Mouse (Mus musculus) testis, postnatal 14 days (tissue): Measurements from ENCODE around the gene Hist1h4j.

Experiments
- DNase-seq: peaks from one replicate; pipeline ENCODE4 v3.0.0; 2021; ENCODE audit warnings: low spot score

Hist1h4j gene

DNA sequence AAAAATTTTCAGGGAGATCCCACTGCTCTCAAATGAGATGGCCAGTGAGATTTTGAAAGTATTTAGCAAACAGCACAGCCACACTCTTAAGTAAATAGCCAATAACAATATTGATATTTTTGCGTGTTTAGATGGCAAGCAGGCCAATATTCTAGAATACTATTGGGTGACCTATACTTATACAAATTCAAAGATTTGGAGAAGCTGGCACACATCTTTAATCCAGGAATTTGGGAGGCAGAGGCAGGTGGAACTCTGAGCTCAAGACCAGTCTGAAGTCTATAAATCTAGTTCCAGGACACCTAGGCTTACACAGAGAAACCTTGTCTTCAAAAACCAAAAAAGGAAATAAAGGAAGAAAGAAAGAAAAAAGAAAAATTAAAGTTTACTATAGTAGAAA lies 46.8 kb downstream of the Hist1h4j start:
- DNase-seq = no peak

DNA sequence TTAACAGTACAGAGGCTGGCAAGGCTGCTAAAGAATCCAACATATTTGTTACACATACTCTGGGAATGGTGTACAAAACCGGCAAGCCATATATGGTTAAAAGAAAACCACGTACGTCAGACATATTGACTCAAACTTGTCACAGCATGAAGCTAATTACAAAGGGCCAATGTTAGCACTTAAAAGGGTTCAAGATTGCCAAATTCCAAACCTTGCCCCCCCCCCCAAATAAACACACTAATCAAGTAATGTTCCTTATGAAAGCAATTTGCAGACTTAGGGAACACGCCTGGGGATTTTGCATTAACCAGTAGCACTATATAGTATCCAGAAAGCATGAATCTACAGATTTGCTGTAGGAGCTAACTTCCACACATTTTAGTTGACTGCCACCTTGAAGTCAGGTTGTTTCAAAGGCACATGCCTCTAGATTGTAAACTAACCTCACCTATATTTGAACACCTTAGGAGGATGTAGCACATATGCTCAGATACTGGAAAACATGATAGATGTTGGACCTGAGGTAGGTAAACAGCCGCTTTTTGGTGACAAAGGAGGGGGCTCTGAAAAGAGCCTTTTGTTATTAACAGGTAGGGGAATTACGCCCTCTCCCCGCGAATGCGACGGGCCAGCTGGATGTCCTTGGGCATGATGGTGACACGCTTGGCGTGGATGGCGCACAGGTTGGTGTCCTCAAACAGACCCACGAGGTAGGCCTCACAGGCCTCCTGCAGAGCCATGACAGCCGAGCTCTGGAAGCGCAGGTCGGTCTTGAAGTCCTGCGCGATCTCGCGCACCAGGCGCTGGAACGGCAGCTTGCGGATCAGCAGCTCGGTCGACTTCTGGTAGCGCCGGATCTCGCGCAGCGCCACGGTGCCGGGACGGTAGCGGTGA lies 47.7 kb downstream of the Hist1h4j start:
- DNase-seq = peak; percentile 34

DNA sequence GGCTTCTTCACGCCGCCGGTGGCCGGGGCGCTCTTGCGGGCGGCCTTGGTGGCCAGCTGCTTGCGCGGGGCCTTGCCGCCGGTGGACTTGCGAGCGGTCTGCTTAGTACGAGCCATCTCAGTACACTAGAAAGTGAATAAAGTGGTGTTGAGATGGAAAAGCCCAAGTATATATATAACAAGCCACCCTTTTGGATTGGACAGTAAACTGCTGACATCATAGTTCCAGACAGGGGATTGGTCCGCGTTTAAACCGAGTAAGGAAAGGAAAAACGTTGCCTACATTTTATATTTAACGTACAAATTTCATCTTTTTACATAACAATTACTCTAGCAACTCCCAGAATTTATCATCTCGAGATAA lies 48.4 kb downstream of the Hist1h4j start, which contains the start of gene Hist1h3i:
Gene Hist1h3i, minus strand, starts transcription at position 116 of the 363 bp plus-strand sequence.
- DNase-seq = peak; percentile 62

DNA sequence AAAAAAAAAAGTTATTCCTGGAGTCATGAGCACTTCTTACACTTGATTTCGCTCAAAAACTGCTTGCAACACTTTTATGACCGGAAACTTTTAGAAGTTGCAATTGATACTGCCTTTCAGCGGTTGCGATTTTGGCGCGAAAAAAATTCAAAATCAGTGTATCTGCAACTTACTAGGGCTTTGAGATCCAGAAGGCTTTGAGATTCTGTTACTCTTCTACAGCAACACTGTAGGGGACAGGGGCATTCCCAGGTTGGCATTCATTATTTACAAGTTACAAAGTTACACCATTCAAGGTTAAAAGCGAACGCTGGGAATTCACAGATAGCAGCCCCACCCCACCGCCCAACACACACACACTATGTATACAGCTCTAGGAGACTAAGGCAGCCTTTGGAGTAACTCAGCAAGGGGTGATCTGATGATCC lies 48.9 kb downstream of the Hist1h4j start:
- DNase-seq = peak; percentile 62

DNA sequence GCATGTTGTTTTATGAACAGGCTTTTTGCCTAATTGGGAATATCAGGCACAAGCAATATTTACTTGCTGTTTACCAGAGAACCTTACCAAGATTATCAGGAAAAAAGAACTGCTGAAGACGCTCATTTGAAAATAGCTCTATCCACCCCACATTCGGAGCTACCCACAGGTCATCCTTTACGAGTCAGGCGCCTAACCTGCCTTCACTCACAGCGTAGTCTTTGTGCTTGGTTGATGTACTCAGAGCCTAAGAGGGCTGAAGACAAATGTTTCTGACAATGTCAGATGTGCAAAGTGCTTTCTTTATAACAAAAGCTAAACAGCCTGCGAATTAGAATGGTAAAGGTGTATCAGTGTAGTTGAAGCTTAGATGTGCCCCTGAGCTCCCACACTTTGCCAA lies 49.4 kb downstream of the Hist1h4j start:
- no peak for DNase-seq
